Mouse (Mus musculus) embryonic facial prominence, embryonic 15.5 days (tissue): ENCODE data around the gene Creb5. TPM values are rescaled to one million over a fixed set of nuclear protein-coding genes. Genes with fewer than 3 reads are reported as not detected.

Experiments
- ATAC-seq: fragments of 200-750 bp; cut with Nextera tagmentation; 2 replicates; pipeline ENCODE4 v1.8.0; 2017; ENCODE audit warnings: low read depth, moderate TSS enrichment; ENCODE audit not compliant: insufficient number of reproducible peaks, low FRiP score, low TSS enrichment
- H3K27ac ChIP-seq: fragments of 300-500 bp; sonication (generic); replicated peaks from 2 replicates; pipeline ENCODE4 v1.5.1; 2015; ENCODE audit warnings: mild to moderate bottlenecking, inconsistent platforms
- H3K27me3 ChIP-seq: fragments of 300-500 bp; sonication (generic); 2 replicates; pipeline ENCODE4 v1.6.1; 2015; ENCODE audit warnings: inconsistent platforms
- H3K36me3 ChIP-seq: fragments of 300-500 bp; sonication (generic); 2 replicates; pipeline ENCODE4 v1.6.1; 2015; ENCODE audit warnings: mild to moderate bottlenecking, inconsistent platforms
- H3K4me1 ChIP-seq: fragments of 300-500 bp; sonication (generic); 2 replicates; pipeline ENCODE4 v1.6.1; 2015; ENCODE audit warnings: inconsistent platforms
- H3K4me2 ChIP-seq: fragments of 300-500 bp; sonication (generic); replicated peaks from 2 replicates; pipeline ENCODE4 v1.6.1; 2015; ENCODE audit warnings: mild to moderate bottlenecking, inconsistent platforms
- H3K4me3 ChIP-seq: fragments of 300-500 bp; sonication (generic); replicated peaks from 2 replicates; pipeline ENCODE4 v1.5.1; 2015; ENCODE audit warnings: mild to moderate bottlenecking, inconsistent platforms
- H3K9ac ChIP-seq: fragments of 300-500 bp; sonication (generic); 2 replicates; pipeline ENCODE4 v1.6.1; 2015; ENCODE audit warnings: inconsistent platforms
- H3K9me3 ChIP-seq: fragments of 300-500 bp; sonication (generic); replicated peaks from 2 replicates; pipeline ENCODE4 v1.6.1; 2016; ENCODE audit warnings: inconsistent platforms
- WGBS: fragments of 180-500 bp; shearing (Covaris S2); methylation state at CpG from one replicate; pipeline ENCODE4 v1.1.7; 2015; 5-methylcytosine and 5-hydroxymethylcytosine counted together
- polyA plus RNA-seq: library from polyadenylated mRNA; unstranded; fragments of >200 nt; fragmentation: Nextera tagmentation; extraction: Ambion mirVana; gene quantifications from 2 replicates; pipeline ENCODE4 v1.2.1, GENCODE M21; 2015

The Creb5 gene
- polyA plus RNA-seq, 1 experiment from 2014 or later: 28.3 TPM

- no peaks in the 10 kb centered on the region for H3K9me3 ChIP-seq
- H3K27ac ChIP-seq: no peak overlapping the region
- no peak for ATAC-seq
- H3K36me3 ChIP-seq: 0 out of 2 replicates have a peak, but pooled peaks cover 4% of the 10 kb centered on the region
- H3K27me3 ChIP-seq: no peaks in the 10 kb centered on the region
- 0 out of 2 replicates have a peak, but pooled peaks cover 9% of the 10 kb centered on the region for H3K4me1 ChIP-seq
- WGBS: 58% methylated on average over 2 of the region's 2 CpGs
- no peak overlapping the region for H3K9ac ChIP-seq
- no peak overlapping the region for H3K4me2 ChIP-seq
- no peak overlapping the region for H3K4me3 ChIP-seq
These were observed 397.3 kb downstream of the Creb5 start for GRCm38 (mm10) chr6:53684416-53684815.

- 0 out of 2 replicates have a peak, but pooled peaks cover 4% of the 10 kb centered on the region for H3K36me3 ChIP-seq
- 0 out of 2 replicates have a peak, but pooled peaks cover 8% of the 10 kb centered on the region for H3K4me1 ChIP-seq
- H3K4me2 ChIP-seq: no peak overlapping the region
- H3K4me3 ChIP-seq: no peak overlapping the region
- 80% methylated on average over 14 of the region's 14 CpGs for WGBS
- no peaks in the 10 kb centered on the region for H3K27me3 ChIP-seq
- H3K9me3 ChIP-seq: no peaks in the 10 kb centered on the region
- no peak overlapping the region for H3K27ac ChIP-seq
- H3K9ac ChIP-seq: no peak overlapping the region
- no peak for ATAC-seq
These were observed 398.3 kb downstream of the Creb5 start for GRCm38 (mm10) chr6:53685323-53685722.

GRCm38 (mm10) chr6:53688762-53689477 lies 401.9 kb downstream of the Creb5 start:
- Histone ChIP-seq H3K27ac (no peak overlapping the region), H3K4me3 (no peak overlapping the region), H3K4me1 (0 out of 2 replicates have a peak, but pooled peaks cover 8% of the 10 kb centered on the region), H3K36me3 (0 out of 2 replicates have a peak, but pooled peaks cover 4% of the 10 kb centered on the region), H3K9me3 (no peaks in the 10 kb centered on the region), H3K9ac (no peak overlapping the region), H3K4me2 (no peak overlapping the region), H3K27me3 (no peaks in the 10 kb centered on the region)
- 36% methylated on average over 7 of the region's 7 CpGs for WGBS
- no peak for ATAC-seq

- Histone ChIP-seq H3K36me3 (no peaks in the 10 kb centered on the region), H3K4me1 (peaks cover 8% of the 10 kb centered on the region; the same call in 1 of the 2 replicates), H3K9me3 (no peaks in the 10 kb centered on the region), H3K27ac (no peak overlapping the region), H3K4me3 (no peak overlapping the region), H3K4me2 (no peak overlapping the region), H3K27me3 (no peaks in the 10 kb centered on the region), H3K9ac (no peak overlapping the region)
- 93% methylated on average over 1 of the region's 1 CpGs for WGBS
- no peak for ATAC-seq
These were observed 403.9 kb downstream of the Creb5 start for GRCm38 (mm10) chr6:53691006-53691405.

GRCm38 (mm10) chr6:53695216-53695615 lies 408.1 kb downstream of the Creb5 start:
- Histone ChIP-seq H3K27ac (no peak overlapping the region), H3K4me1 (peaks cover 17% of the 10 kb centered on the region; the same call in 1 of the 2 replicates), H3K4me2 (no peak overlapping the region), H3K9ac (no peak overlapping the region), H3K36me3 (no peaks in the 10 kb centered on the region), H3K9me3 (no peaks in the 10 kb centered on the region), H3K4me3 (no peak overlapping the region), H3K27me3 (no peaks in the 10 kb centered on the region)
- ATAC-seq: no peak
- 52% methylated on average over 9 of the region's 9 CpGs for WGBS

GRCm38 (mm10) chr6:53696471-53696870 lies 409.4 kb downstream of the Creb5 start:
- 60% methylated on average over 6 of the region's 6 CpGs for WGBS
- ATAC-seq: no peak
- Histone ChIP-seq H3K4me1 (peaks cover 17% of the 10 kb centered on the region; the same call in 1 of the 2 replicates), H3K27me3 (no peaks in the 10 kb centered on the region), H3K27ac (no peak overlapping the region; the same call in 1 of the 2 replicates), H3K9ac (no peak overlapping the region), H3K4me2 (no peak overlapping the region), H3K36me3 (no peaks in the 10 kb centered on the region), H3K4me3 (no peak overlapping the region), H3K9me3 (no peaks in the 10 kb centered on the region)

GRCm38 (mm10) chr6:53696921-53697320 lies 409.9 kb downstream of the Creb5 start:
- peaks cover 17% of the 10 kb centered on the region; the same call in 1 of the 2 replicates for H3K4me1 ChIP-seq
- ATAC-seq: no peak
- no peak overlapping the region for H3K9ac ChIP-seq
- H3K27me3 ChIP-seq: no peaks in the 10 kb centered on the region
- WGBS: 66% methylated on average over 6 of the region's 6 CpGs
- no peak overlapping the region; the same call in 1 of the 2 replicates for H3K27ac ChIP-seq
- no peak overlapping the region for H3K4me3 ChIP-seq
- H3K9me3 ChIP-seq: no peaks in the 10 kb centered on the region
- H3K36me3 ChIP-seq: no peaks in the 10 kb centered on the region
- no peak overlapping the region for H3K4me2 ChIP-seq

- Histone ChIP-seq H3K27ac (no peak overlapping the region), H3K4me1 (peaks cover 17% of the 10 kb centered on the region; the same call in 1 of the 2 replicates), H3K4me2 (0 out of 2 replicates have a peak overlapping the region, but pooled peaks have one; percentile 6), H3K9ac (no peak overlapping the region), H3K27me3 (no peaks in the 10 kb centered on the region), H3K4me3 (no peak overlapping the region), H3K36me3 (no peaks in the 10 kb centered on the region), H3K9me3 (no peaks in the 10 kb centered on the region)
- 17% methylated on average over 15 of the region's 15 CpGs for WGBS
- ATAC-seq: no peak
These were observed 411.2 kb downstream of the Creb5 start for GRCm38 (mm10) chr6:53698128-53698749.

- no peak for ATAC-seq
- H3K4me3 ChIP-seq: no peak overlapping the region
- H3K36me3 ChIP-seq: no peaks in the 10 kb centered on the region
- no peak overlapping the region for H3K4me2 ChIP-seq
- WGBS: 23% methylated on average over 2 of the region's 2 CpGs
- no peaks in the 10 kb centered on the region for H3K9me3 ChIP-seq
- H3K4me1 ChIP-seq: no peaks in the 10 kb centered on the region
- H3K9ac ChIP-seq: no peak overlapping the region
- no peak overlapping the region for H3K27ac ChIP-seq
- H3K27me3 ChIP-seq: no peaks in the 10 kb centered on the region
These were observed 417.4 kb downstream of the Creb5 start for GRCm38 (mm10) chr6:53704440-53704839.

- Histone ChIP-seq H3K36me3 (no peaks in the 10 kb centered on the region), H3K4me1 (no peaks in the 10 kb centered on the region), H3K27me3 (no peaks in the 10 kb centered on the region), H3K27ac (no peak overlapping the region), H3K9me3 (no peaks in the 10 kb centered on the region), H3K4me2 (no peak overlapping the region), H3K9ac (no peak overlapping the region), H3K4me3 (no peak overlapping the region)
- no peak for ATAC-seq
- WGBS: 81% methylated on average over 10 of the region's 10 CpGs
These were observed 419.7 kb downstream of the Creb5 start for GRCm38 (mm10) chr6:53706604-53707330.

GRCm38 (mm10) chr6:53707795-53708194 lies 420.7 kb downstream of the Creb5 start:
- H3K36me3 ChIP-seq: no peaks in the 10 kb centered on the region
- H3K4me3 ChIP-seq: no peak overlapping the region
- no peaks in the 10 kb centered on the region for H3K27me3 ChIP-seq
- no peaks in the 10 kb centered on the region for H3K4me1 ChIP-seq
- H3K4me2 ChIP-seq: no peak overlapping the region
- no peaks in the 10 kb centered on the region for H3K9me3 ChIP-seq
- no peak overlapping the region for H3K9ac ChIP-seq
- 69% methylated on average over 5 of the region's 5 CpGs for WGBS
- H3K27ac ChIP-seq: no peak overlapping the region
- ATAC-seq: no peak
